Mouse (Mus musculus) natural killer cell, adult 2 months (primary cell): ENCODE data around the gene Socs4.
A peak's percentile ranks its signal among the peaks of the same experiment; 100 is the strongest.

Experiments used
- DNase-seq, 2 experiments: peaks; one replicate each; pipeline ENCODE4 v3.0.0; 2022; ENCODE audit warnings: low spot score in 2 of 2

The Socs4 gene

DNA sequence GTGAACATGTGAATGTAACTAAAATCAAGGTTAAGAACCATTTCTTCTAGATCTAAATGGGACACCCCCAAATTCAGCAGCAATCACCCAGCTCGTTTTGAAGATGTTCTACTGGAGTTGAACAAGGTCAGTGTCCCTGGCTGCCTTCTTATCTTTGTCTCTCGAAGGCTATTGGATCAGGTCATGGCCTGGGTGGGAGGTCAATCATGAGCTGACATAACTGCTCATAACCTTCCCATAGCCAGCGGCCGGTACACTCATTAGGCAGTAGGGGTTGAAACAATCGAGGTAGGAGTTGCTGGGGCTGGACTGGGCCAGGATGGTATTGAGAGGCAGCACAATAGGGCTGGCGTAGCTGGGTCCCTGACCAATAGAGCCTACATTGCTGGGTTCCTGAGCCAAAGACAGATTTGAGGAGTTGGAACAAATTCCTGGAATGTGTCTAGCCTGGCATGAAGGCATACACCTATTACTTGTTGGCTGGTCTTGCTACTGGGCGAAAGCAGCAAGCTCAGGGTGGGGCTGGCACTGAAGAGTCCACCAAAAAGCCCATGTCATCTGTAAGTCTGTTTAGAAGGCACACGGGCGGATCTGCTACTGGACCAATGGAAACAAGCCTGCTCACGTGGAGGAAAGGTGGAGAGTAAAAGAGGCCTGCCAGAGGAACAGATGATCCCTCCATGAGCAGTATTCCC is 63.6 kb downstream of the Socs4 start:
- no peak for DNase-seq

DNA sequence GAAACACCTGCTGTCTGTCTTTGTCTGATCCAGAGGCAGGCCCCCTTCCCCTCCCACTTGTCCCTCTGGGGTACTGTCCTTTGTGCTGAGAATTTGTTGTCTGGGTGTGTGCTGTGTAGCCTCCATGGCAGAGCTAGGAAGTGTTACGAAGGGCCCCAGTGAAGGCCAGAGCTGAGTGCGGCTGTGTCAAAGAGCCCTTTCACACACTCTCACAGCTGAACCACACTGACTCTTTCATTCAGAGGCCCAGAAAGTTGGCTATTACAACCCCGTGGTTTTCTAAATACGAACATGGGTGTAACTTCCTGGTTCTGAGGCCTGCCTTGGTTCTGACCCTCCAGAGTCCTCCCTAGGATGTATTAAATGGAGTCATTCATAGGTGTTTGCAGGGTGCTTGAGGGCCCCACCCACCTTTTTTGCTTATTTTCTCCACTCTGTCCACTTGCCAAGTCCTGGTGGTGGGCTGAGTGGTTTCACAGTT is 65.1 kb downstream of the Socs4 start:
- peak; percentile 74 to 85 for DNase-seq
